Mouse (Mus musculus) limb, embryonic 12.5 days (tissue): ENCODE measurements around the gene Rbfox1. TPM values are rescaled to one million over a fixed set of nuclear protein-coding genes. Genes with fewer than 3 reads are reported as not detected.

Source experiments
- ATAC-seq: fragments of 200-750 bp; cut with Nextera tagmentation; 2 replicates; pipeline ENCODE4 v1.8.0; 2017; ENCODE audit warnings: low read depth, moderate TSS enrichment; ENCODE audit not compliant: insufficient number of reproducible peaks, insufficient read depth, low FRiP score, low TSS enrichment
- H3K27ac ChIP-seq: fragments of 300-500 bp; sonication (generic); 2 replicates; pipeline ENCODE4 v1.5.1; 2016; ENCODE audit warnings: mild to moderate bottlenecking, moderate library complexity
- H3K27me3 ChIP-seq: fragments of 300-500 bp; sonication (generic); 2 replicates; pipeline ENCODE4 v1.6.1; 2016; ENCODE audit warnings: mild to moderate bottlenecking, moderate library complexity
- H3K36me3 ChIP-seq: fragments of 300-500 bp; sonication (generic); 2 replicates; pipeline ENCODE4 v1.6.1; 2016; ENCODE audit warnings: mild to moderate bottlenecking, moderate library complexity
- H3K4me1 ChIP-seq: fragments of 300-500 bp; sonication (generic); replicated peaks from 2 replicates; pipeline ENCODE4 v1.6.1; 2016
- H3K4me2 ChIP-seq: fragments of 300-500 bp; sonication (generic); 2 replicates; pipeline ENCODE4 v1.6.1; 2016; ENCODE audit warnings: mild to moderate bottlenecking, moderate library complexity
- H3K4me3 ChIP-seq: fragments of 300-500 bp; sonication (generic); replicated peaks from 2 replicates; pipeline ENCODE4 v1.5.1; 2016; ENCODE audit warnings: mild to moderate bottlenecking
- H3K9ac ChIP-seq: fragments of 300-500 bp; sonication (generic); replicated peaks from 2 replicates; pipeline ENCODE4 v1.6.1; 2016; ENCODE audit warnings: mild to moderate bottlenecking, moderate library complexity
- H3K9me3 ChIP-seq: fragments of 300-500 bp; sonication (generic); 2 replicates; pipeline ENCODE4 v1.6.1; 2016; ENCODE audit warnings: mild to moderate bottlenecking, moderate library complexity
- WGBS: fragments of 180-500 bp; shearing (Covaris S2); methylation state at CpG from one replicate; pipeline ENCODE4 v1.1.7; 2016; 5-methylcytosine and 5-hydroxymethylcytosine counted together
- polyA plus RNA-seq: library from polyadenylated mRNA; unstranded; fragments of >200 nt; fragmentation: Nextera tagmentation; extraction: Ambion mirVana; gene quantifications from 2 replicates; pipeline ENCODE4 v1.2.1, GENCODE M21; 2016

Gene Rbfox1
- polyA plus RNA-seq, 1 experiment from 2014 or later, result 1.9 TPM

DNA sequence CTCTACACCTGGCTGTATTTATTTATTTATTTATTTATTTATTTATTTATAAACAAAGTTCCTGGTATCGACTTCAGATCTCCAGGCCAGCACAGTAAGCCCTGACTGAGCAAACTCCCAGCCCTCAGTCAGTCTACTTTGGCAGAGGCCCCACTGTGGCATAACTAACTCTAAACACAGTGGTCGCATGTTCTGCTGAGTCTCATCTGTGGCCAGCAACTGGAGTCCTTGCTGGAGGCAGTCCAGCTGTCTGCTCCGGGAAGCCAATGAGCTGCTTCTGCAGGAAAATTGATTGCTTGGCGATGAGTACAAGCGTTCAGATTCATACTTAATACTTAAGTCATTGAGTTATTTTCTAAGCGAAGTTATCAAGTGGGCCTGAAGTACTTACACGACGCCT lies 598.5 kb downstream of the Rbfox1 start:
- H3K9me3 ChIP-seq, result no peaks in the 10 kb centered on the region
- no peak overlapping the region for H3K4me3 ChIP-seq
- H3K27ac ChIP-seq, result no peak overlapping the region
- no peak for ATAC-seq
- 78% methylated on average over 8 of the region's 8 CpGs for whole genome bisulfite sequencing
- H3K4me2 ChIP-seq, result no peak overlapping the region
- no peaks in the 10 kb centered on the region for H3K27me3 ChIP-seq
- no peak overlapping the region for H3K9ac ChIP-seq
- H3K4me1 ChIP-seq, result no peaks in the 10 kb centered on the region
- no peaks in the 10 kb centered on the region for H3K36me3 ChIP-seq

DNA sequence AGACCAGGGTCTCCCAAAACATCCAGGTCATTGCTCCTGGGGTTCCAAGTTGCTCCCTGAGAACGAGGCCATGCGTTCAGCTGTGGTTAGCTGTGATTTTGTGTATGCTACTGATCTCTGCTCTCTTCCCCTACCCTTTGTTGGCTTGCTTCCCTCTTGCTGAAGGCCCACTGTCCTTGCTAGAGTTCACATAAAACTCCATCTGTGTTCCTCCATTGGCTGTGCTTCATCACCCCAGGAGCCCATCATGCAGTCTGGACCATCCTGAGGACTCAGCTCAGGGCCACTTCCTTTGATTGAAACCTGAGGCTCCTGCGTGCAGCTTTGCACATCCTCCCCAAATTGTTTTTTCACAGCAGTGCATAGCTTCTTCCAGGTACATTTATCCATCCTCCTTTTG lies 600.5 kb downstream of the Rbfox1 start:
- Histone ChIP-seq H3K4me2 (no peak overlapping the region), H3K4me3 (no peak overlapping the region), H3K4me1 (no peaks in the 10 kb centered on the region), H3K27me3 (no peaks in the 10 kb centered on the region), H3K27ac (no peak overlapping the region), H3K36me3 (no peaks in the 10 kb centered on the region), H3K9me3 (no peaks in the 10 kb centered on the region), H3K9ac (no peak overlapping the region)
- ATAC-seq, result no peak
- WGBS, result 84% methylated on average over 3 of the region's 3 CpGs

DNA sequence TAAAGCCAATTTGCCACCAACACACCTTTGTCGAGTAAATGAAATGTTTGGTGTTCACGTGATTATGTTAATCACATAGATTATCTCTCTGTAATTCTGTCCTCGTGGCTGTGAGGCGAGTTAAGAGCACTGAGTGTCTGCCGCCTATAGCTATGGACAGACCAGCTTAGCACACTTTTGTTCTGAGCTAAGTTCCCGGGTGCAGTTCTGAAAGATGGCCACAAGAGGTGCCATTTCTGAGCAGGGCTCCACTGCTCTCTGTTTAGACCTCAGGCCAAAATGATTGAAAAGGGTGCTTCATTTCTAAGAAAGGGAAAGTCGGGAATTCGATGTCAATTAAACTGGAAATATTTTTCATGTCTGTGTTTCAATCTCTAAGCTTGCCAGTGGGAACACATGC lies 617.1 kb downstream of the Rbfox1 start:
- 27% methylated on average over 8 of the region's 8 CpGs for WGBS
- no peaks in the 10 kb centered on the region for H3K9me3 ChIP-seq
- H3K27ac ChIP-seq, result no peak overlapping the region
- no peak overlapping the region for H3K4me2 ChIP-seq
- no peaks in the 10 kb centered on the region for H3K36me3 ChIP-seq
- no peak overlapping the region for H3K4me3 ChIP-seq
- ATAC-seq, result no peak
- no peaks in the 10 kb centered on the region for H3K27me3 ChIP-seq
- H3K4me1 ChIP-seq, result no peaks in the 10 kb centered on the region
- H3K9ac ChIP-seq, result no peak overlapping the region

DNA sequence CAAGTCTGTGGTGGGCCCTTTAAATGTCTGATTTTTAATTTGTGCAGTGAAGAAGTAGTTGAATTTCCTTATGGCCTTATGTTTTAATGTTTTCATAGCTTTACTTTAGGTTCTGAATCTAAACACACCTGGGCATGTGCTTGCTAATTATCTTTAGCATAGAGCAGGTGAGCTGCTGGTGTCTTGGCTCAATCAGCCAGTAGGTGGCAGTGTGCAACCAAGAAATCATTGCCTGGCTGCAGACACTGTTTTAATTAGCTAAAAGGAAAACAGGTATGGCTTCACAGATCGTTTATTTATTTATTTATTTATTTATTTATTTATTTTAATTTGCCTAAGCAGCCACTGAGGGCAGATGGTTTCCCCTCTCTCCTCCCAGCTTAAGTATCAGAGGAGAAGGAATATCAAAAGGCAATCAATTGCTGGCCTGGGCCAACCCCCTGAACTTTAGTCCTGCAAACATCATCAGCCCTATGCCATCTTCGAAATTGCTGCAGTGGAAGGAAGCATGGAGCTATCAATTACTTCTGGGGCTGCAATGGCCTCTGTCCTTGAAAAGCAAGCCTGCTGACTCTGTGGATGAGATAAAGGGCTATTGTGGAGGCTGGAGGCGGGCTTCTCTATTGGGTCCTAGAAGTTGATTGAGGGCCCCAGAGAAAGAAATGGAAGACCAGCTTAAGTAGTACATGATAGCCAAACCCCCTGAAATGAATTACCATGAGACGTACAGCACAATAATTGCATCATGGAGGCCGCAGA lies 618.6 kb downstream of the Rbfox1 start:
- Histone ChIP-seq H3K9me3 (no peaks in the 10 kb centered on the region), H3K4me3 (no peak overlapping the region), H3K9ac (no peak overlapping the region), H3K27me3 (no peaks in the 10 kb centered on the region), H3K27ac (no peak overlapping the region), H3K4me2 (no peak overlapping the region), H3K4me1 (no peaks in the 10 kb centered on the region), H3K36me3 (no peaks in the 10 kb centered on the region)
- 72% methylated on average over 5 of the region's 5 CpGs for WGBS
- no peak for ATAC-seq

DNA sequence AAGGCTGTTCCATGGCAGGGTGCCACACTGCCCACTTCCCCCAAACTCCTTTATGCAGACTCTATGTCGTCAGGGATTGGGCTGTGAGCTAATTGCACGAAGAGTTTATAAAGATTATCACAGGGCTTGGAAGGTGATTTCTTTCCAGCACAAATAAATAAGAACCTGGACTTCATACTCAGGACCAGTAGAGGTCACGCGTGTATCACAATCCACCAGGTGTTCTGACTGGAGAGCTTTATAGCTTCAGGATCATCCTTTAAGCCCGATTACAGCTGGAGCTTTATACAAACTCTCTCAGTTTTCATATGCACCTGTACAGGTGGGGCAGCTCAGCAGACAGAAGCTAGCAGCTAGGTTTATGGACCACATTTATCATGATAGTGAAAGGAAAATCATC lies 623.8 kb downstream of the Rbfox1 start:
- Histone ChIP-seq H3K27ac (no peak overlapping the region), H3K27me3 (no peaks in the 10 kb centered on the region), H3K36me3 (no peaks in the 10 kb centered on the region), H3K9ac (no peak overlapping the region), H3K4me2 (no peak overlapping the region), H3K4me1 (no peaks in the 10 kb centered on the region), H3K4me3 (no peak overlapping the region), H3K9me3 (no peaks in the 10 kb centered on the region)
- 73% methylated on average over 5 of the region's 5 CpGs for WGBS
- no peak for ATAC-seq

DNA sequence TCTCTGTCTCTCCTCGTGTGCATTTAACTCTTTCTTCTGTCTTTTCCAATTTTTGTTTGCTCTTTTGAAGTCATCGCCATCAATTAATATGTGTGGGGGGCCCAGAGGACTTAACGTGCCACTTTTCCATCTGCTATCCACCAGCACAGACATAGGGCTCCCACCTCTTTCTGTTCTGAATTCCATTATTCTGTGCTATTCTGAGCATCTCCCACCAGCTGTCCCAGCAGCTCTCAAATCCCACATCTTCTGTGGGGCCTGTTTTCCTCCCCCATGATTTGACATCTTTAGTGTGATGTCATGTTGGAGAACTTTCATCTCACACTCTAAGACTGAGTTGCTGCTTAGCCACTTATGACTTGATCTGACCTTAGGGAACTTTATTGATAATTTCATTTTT lies 634.3 kb downstream of the Rbfox1 start:
- ATAC-seq, result no peak
- H3K4me1 ChIP-seq, result no peaks in the 10 kb centered on the region
- no peak overlapping the region for H3K27ac ChIP-seq
- H3K27me3 ChIP-seq, result no peaks in the 10 kb centered on the region
- no peaks in the 10 kb centered on the region for H3K9me3 ChIP-seq
- H3K9ac ChIP-seq, result no peak overlapping the region
- 78% methylated on average over 3 of the region's 3 CpGs for WGBS
- H3K4me3 ChIP-seq, result no peak overlapping the region
- no peak overlapping the region for H3K4me2 ChIP-seq
- no peaks in the 10 kb centered on the region for H3K36me3 ChIP-seq

DNA sequence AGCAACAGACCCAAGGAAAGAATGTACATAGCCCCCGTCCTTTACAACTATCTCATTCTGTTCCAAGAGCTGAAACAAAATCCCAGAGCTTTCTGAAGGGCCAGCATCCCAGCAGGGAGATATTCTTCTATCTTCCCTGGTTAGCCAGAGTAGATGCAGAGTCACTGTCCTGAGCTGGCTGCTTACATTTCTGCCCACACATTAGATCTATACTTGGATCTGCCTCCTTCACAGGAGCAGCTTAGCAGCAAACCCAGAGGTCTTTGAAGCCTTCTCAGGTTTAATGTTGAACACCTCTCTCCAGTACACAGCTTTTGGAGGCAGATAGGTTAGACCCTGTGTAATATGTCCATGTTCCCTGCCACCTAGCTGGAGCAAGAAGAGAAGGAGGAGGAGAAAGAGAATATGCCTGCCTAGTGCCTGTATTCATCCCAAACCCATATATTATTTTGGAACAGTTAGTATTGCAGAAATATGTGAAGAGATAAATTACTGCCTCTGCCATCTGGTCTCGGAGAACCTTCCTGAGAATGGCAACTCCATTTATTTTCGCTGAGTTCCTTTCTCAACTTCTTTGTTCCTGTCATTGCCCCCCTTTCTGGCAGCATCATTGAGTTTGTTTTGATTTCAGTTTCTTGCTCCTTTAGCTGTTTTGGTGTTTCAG lies 640.5 kb downstream of the Rbfox1 start:
- Histone ChIP-seq H3K9me3 (no peaks in the 10 kb centered on the region), H3K27me3 (no peaks in the 10 kb centered on the region), H3K27ac (no peak overlapping the region), H3K4me3 (no peak overlapping the region), H3K36me3 (no peaks in the 10 kb centered on the region), H3K4me2 (no peak overlapping the region), H3K9ac (no peak overlapping the region), H3K4me1 (no peaks in the 10 kb centered on the region)
- ATAC-seq, result no peak
- 69% methylated on average over 3 of the region's 3 CpGs for WGBS

DNA sequence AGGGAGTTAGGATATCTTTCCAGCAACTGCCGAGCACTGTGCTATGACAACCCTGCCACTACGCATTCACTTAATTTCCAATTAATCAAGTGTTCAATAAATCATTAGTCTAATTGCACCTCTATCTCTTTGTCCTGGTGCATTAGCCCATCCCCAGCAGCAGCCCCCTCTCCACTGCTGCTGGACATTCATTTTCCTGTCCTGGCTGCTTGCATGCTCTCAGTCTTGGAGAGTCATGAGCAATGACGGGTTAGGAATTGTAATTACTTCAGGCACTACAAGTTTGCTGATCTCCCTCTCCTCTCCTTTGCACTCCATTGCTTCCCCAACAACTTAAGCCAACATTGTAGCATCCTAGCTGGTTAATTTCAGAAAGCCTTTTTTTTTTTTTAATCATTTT lies 646.3 kb downstream of the Rbfox1 start:
- Histone ChIP-seq H3K36me3 (no peaks in the 10 kb centered on the region), H3K27me3 (no peaks in the 10 kb centered on the region), H3K9me3 (no peaks in the 10 kb centered on the region), H3K27ac (no peak overlapping the region), H3K9ac (no peak overlapping the region), H3K4me2 (no peak overlapping the region), H3K4me3 (no peak overlapping the region), H3K4me1 (no peaks in the 10 kb centered on the region)
- no peak for ATAC-seq
- WGBS, result 68% methylated on average over 3 of the region's 3 CpGs

DNA sequence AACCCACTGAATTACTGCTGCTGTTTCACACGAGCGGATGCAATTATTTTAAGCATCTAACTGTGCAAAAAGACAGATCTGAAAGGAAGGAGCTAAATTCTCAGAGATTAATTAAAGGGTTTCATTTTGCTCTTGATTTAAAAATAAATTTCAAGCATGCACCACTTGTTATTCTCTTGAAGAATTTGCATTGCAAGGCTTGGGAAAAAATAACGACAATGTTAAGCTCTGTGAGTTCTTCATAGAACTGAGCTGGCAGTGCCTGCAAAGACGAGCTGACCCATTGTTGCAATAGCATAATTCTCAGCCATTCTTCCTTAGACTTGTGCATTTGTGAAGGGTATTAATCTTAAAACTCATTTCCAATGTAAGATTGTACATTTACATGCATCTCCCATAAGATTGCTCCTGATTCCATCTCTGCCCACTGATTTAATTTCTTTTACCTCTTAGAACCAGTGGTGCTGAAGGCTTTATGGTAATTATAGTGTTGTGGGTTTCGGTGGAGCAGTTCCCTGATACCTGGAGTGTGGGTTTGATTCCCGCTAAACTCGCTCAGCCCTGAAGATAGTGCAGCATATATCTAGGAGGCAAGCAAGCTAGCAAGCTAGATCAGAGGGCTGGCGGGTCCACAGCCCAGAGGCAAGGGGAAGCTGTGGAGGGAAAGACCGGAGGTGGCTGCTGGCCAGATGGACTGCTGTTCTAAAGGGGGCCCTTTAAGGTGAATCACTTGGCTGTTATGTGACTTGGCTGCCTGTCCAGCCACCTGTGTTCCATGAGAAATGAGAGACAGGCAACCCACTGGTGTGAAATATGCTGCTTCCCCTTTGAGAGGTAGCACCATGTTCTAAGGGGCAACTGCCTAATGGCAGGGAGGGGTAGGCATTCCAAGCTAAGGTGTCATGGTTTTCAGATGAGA lies 647.2 kb downstream of the Rbfox1 start:
- Histone ChIP-seq H3K9ac (no peak overlapping the region), H3K4me1 (no peaks in the 10 kb centered on the region), H3K4me3 (no peak overlapping the region), H3K27ac (no peak overlapping the region), H3K4me2 (no peak overlapping the region), H3K36me3 (no peaks in the 10 kb centered on the region), H3K9me3 (no peaks in the 10 kb centered on the region), H3K27me3 (no peaks in the 10 kb centered on the region)
- 81% methylated on average over 9 of the region's 9 CpGs for WGBS
- no peak for ATAC-seq

DNA sequence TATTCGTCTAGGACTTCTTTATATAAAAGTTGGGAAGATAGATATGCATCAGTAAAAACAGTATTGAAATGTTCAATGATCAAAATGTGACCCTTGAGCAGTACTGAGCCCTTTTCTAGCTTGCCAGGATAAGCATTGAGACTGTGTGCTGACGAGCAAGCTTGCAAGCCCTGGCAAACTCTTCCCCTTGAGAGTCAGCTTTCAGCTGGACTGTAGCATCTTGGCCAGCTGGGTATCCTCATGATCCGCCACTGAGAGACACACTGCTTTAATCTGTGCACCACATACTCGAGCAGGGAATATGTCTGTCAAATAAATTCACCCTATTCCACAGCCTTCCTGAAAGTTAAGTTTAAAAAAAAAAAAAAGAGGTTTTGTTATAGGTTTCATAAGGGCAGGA lies 670.6 kb downstream of the Rbfox1 start:
- H3K9ac ChIP-seq, result no peak overlapping the region
- no peak overlapping the region for H3K4me3 ChIP-seq
- no peak for ATAC-seq
- H3K27ac ChIP-seq, result no peak overlapping the region
- no peaks in the 10 kb centered on the region for H3K9me3 ChIP-seq
- no peak overlapping the region for H3K4me2 ChIP-seq
- WGBS, result 57% methylated on average over 4 of the region's 4 CpGs
- no peaks in the 10 kb centered on the region for H3K36me3 ChIP-seq
- H3K27me3 ChIP-seq, result no peaks in the 10 kb centered on the region
- H3K4me1 ChIP-seq, result no peaks in the 10 kb centered on the region

DNA sequence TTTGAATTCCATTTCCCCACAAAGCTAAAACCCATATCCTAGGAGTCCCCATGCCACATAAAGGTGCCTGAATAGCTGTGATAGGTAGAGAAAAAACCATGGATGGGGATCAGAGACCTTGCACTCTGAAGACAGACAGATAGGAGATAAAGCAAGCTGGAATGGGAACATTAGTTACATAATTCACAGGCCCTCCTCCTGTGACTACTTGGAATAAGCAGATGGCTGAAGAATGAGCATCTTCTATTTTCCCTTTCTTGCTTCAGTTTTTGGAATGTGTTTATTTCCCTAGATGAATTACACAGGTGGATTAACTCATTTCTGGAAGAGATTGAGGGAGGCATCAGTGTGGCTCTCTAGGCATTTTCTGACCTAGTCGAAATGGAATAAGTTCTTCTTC lies 672.6 kb downstream of the Rbfox1 start:
- no peak overlapping the region for H3K4me2 ChIP-seq
- H3K27me3 ChIP-seq, result no peaks in the 10 kb centered on the region
- H3K27ac ChIP-seq, result no peak overlapping the region
- WGBS, result 85% methylated on average over 1 of the region's 1 CpGs
- H3K36me3 ChIP-seq, result no peaks in the 10 kb centered on the region
- H3K9ac ChIP-seq, result no peak overlapping the region
- no peak overlapping the region for H3K4me3 ChIP-seq
- no peaks in the 10 kb centered on the region for H3K4me1 ChIP-seq
- ATAC-seq, result no peak
- H3K9me3 ChIP-seq, result no peaks in the 10 kb centered on the region
